Mouse (Mus musculus): ENCODE measurements at regions not wholly inside any gene's neighbourhood (a gene's known extent, or its start where the extent isn't known, plus 50 kb on each side); places are given as distances from the start of the nearest gene placed in this dataset.

GRCm38 (mm10) chr10:8952922-8953321, 67.1 kb upstream of the Sash1 start:
- ATAC-seq (no peak), DNase-seq (no peak)
- 59% methylated on average over 5 of the region's 5 CpGs for WGBS (ENCODE audit: insufficient replicate concordance)
- Histone ChIP-seq H3K4me3 (ENCODE audit: low read depth, low read length) (no peak overlapping the region), H3K9ac (replicated peaks) (no peak overlapping the region), H3K4me2 (ENCODE audit: low read depth, low read length) (no peak overlapping the region), H3K4me1 (ENCODE audit: insufficient read depth) (no peaks in the 10 kb centered on the region), H3K9me3 (ENCODE audit: low read length) (no peaks in the 10 kb centered on the region), H3K27me3 (ENCODE audit: insufficient read depth, low read length) (no peaks in the 10 kb centered on the region), H3K27ac (ENCODE audit: low read depth) (no peak overlapping the region), H3K36me3 (replicated peaks; ENCODE audit: insufficient read depth, low read length) (no peaks in the 10 kb centered on the region)
- TF ChIP-seq CTCF (IDR thresholded peaks at IDR 0.05; ENCODE audit: low read depth) = no peak
- no peak for TF ChIP-seq EP300 (IDR thresholded peaks at IDR 0.05; ENCODE audit: low read depth)

- Histone ChIP-seq H3K27ac (ENCODE audit: low read depth) (no peak overlapping the region), H3K27me3 (ENCODE audit: insufficient read depth, low read length) (no peaks in the 10 kb centered on the region), H3K9ac (replicated peaks) (no peak overlapping the region), H3K9me3 (ENCODE audit: low read length) (no peaks in the 10 kb centered on the region), H3K4me2 (ENCODE audit: low read depth, low read length) (no peak overlapping the region), H3K4me1 (ENCODE audit: insufficient read depth) (no peaks in the 10 kb centered on the region), H3K4me3 (ENCODE audit: low read depth, low read length) (no peak overlapping the region), H3K36me3 (replicated peaks; ENCODE audit: insufficient read depth, low read length) (no peaks in the 10 kb centered on the region)
- WGBS (ENCODE audit: insufficient replicate concordance) = 78% methylated on average over 3 of the region's 3 CpGs
- DNase-seq (no peak), ATAC-seq (no peak)
- no peak for TF ChIP-seq CTCF (IDR thresholded peaks at IDR 0.05; ENCODE audit: low read depth)
- no peak for TF ChIP-seq EP300 (IDR thresholded peaks at IDR 0.05; ENCODE audit: low read depth)
Measured at GRCm38 (mm10) chr10:8951937-8952336, 66.1 kb upstream of the Sash1 start.

- no peaks in the 10 kb centered on the region for H3K27me3 ChIP-seq (ENCODE audit: insufficient read depth, low read length)
- ATAC-seq = no peak
- no peak for TF ChIP-seq CTCF (IDR thresholded peaks at IDR 0.05; ENCODE audit: low read depth)
- no peak for TF ChIP-seq EP300 (IDR thresholded peaks at IDR 0.05; ENCODE audit: low read depth)
- H3K9ac ChIP-seq (replicated peaks) = no peak overlapping the region
- H3K9me3 ChIP-seq (ENCODE audit: low read length) = no peaks in the 10 kb centered on the region
- H3K4me2 ChIP-seq (ENCODE audit: low read depth, low read length) = no peak overlapping the region
- no peak overlapping the region for H3K4me3 ChIP-seq (ENCODE audit: low read depth, low read length)
- H3K4me1 ChIP-seq (ENCODE audit: insufficient read depth) = no peaks in the 10 kb centered on the region
- no peak for DNase-seq
- no peaks in the 10 kb centered on the region for H3K36me3 ChIP-seq (replicated peaks; ENCODE audit: insufficient read depth, low read length)
- 82% methylated on average over 10 of the region's 10 CpGs for WGBS (ENCODE audit: insufficient replicate concordance)
- H3K27ac ChIP-seq (ENCODE audit: low read depth) = no peak overlapping the region
Measured at GRCm38 (mm10) chr10:8951236-8951825, 65.5 kb upstream of the Sash1 start.

DNA sequence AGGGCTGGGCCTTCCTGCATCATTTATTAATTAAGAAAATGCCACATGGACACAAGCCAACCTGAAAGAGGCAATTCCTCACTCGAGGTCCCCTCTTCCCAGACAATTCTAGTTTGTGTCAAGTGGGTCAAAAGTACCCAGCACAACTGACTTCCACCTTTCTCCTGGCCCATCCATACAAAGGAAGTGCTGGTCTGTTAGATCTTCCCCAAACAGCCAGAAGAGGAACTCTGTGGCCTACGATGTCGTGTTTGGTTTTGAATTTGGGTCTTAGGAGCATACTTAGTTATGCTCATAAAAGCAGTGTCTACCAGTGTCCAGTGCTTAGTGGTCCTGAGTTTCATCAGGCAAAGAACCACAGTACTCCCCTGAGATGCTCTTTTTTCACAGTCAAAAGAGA, 62.4 kb upstream of the Sash1 start:
- no peak overlapping the region for H3K27ac ChIP-seq (ENCODE audit: low read depth)
- H3K9ac ChIP-seq (replicated peaks) = no peak overlapping the region
- no peaks in the 10 kb centered on the region for H3K9me3 ChIP-seq (ENCODE audit: low read length)
- no peaks in the 10 kb centered on the region for H3K27me3 ChIP-seq (ENCODE audit: insufficient read depth, low read length)
- no peak for TF ChIP-seq EP300 (IDR thresholded peaks at IDR 0.05; ENCODE audit: low read depth)
- TF ChIP-seq CTCF (IDR thresholded peaks at IDR 0.05; ENCODE audit: low read depth) = no peak
- no peaks in the 10 kb centered on the region for H3K4me1 ChIP-seq (ENCODE audit: insufficient read depth)
- no peak overlapping the region for H3K4me2 ChIP-seq (ENCODE audit: low read depth, low read length)
- ATAC-seq (no peak), DNase-seq (no peak)
- H3K36me3 ChIP-seq (replicated peaks; ENCODE audit: insufficient read depth, low read length) = no peaks in the 10 kb centered on the region
- H3K4me3 ChIP-seq (ENCODE audit: low read depth, low read length) = no peak overlapping the region
- WGBS (ENCODE audit: insufficient replicate concordance) = 33% methylated on average over 3 of the region's 3 CpGs

DNA sequence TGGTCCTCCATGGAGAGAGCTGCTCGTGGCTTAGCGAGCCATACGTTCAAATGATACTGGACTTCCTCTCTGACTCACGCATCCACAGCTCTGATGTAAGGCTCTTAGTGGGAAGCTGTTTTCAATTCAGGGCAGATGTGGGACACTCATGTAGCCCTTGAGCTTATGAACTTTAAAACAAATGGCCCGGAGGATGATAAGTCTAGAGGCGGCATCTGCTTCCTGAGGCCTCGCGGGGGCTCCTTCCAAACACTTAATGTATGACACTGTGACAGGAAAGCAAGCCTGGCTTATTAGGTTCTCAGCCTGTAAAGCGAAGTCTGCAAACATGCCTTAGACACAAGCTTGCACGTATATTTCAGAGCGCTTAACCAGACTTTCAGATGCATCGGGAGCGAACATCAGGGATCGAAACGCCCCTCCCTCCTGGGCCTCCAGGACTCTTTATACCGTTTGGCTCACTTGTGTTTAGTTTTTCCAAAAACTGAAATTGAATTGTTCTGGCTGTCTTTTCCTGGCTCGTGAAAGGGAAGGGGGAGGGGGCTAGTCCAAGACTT, 59.4 kb upstream of the Sash1 start:
- WGBS (ENCODE audit: insufficient replicate concordance) = 32% methylated on average over 17 of the region's 17 CpGs
- DNase-seq = peak; percentile 18
- Histone ChIP-seq H3K9ac (replicated peaks) (no peak overlapping the region), H3K4me3 (ENCODE audit: low read depth, low read length) (0 out of 2 replicates have a peak overlapping the region, but pooled peaks have one; percentile 0), H3K4me1 (ENCODE audit: insufficient read depth) (no peaks in the 10 kb centered on the region), H3K9me3 (ENCODE audit: low read length) (no peaks in the 10 kb centered on the region), H3K4me2 (ENCODE audit: low read depth, low read length) (peak overlapping the region; percentile 27), H3K27ac (ENCODE audit: low read depth) (peak overlapping the region; percentile 16), H3K36me3 (replicated peaks; ENCODE audit: insufficient read depth, low read length) (no peaks in the 10 kb centered on the region), H3K27me3 (ENCODE audit: insufficient read depth, low read length) (no peaks in the 10 kb centered on the region)
- ATAC-seq = peak; percentile 66
- TF ChIP-seq CTCF (IDR thresholded peaks at IDR 0.05; ENCODE audit: low read depth) (no peak), EP300 (IDR thresholded peaks at IDR 0.05; ENCODE audit: low read depth) (no peak)

- Histone ChIP-seq H3K4me1 (ENCODE audit: insufficient read depth) (no peaks in the 10 kb centered on the region), H3K9me3 (ENCODE audit: low read length) (no peaks in the 10 kb centered on the region), H3K36me3 (replicated peaks; ENCODE audit: insufficient read depth, low read length) (no peaks in the 10 kb centered on the region), H3K27ac (ENCODE audit: low read depth) (peak overlapping the region; percentile 16), H3K27me3 (ENCODE audit: insufficient read depth, low read length) (no peaks in the 10 kb centered on the region), H3K4me3 (ENCODE audit: low read depth, low read length) (0 out of 2 replicates have a peak overlapping the region, but pooled peaks have one; percentile 0), H3K9ac (replicated peaks) (no peak overlapping the region), H3K4me2 (ENCODE audit: low read depth, low read length) (peak overlapping the region; percentile 27; the same call in 1 of the 2 replicates)
- WGBS (ENCODE audit: insufficient replicate concordance) = 63% methylated on average over 5 of the region's 5 CpGs
- no peak for ATAC-seq
- DNase-seq = no peak
- TF ChIP-seq CTCF (IDR thresholded peaks at IDR 0.05; ENCODE audit: low read depth) = no peak
Measured at GRCm38 (mm10) chr10:8944586-8944985, 58.7 kb upstream of the Sash1 start.

Data from liver, postnatal 0 days (tissue).